Mouse (Mus musculus): ENCODE measurements at regions not wholly inside any gene's neighbourhood (a gene's known extent, or its start where the extent isn't known, plus 50 kb on each side); places are given as distances from the start of the nearest gene placed in this dataset.

DNA sequence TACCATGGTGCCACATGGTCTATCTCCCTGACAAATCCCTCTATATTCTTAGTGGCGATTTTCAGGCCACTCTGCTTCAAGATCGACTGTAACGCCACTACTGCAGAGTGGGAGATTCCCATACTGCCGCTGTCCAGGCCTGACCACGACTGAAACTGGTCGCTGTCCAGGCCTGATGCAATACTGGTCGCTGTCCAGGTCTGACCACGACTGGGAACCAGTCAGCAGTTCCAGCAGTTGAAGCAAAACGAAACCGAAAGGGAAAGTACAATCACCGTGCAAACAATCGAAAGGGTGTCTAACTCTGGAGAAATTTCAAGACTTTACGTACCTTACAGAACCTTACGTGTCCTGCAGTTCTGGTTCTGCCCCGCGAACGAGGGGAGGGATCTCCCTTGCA is 271.5 kb downstream of the Casp12 start:
- TF ChIP-seq POLR2A (IDR thresholded peaks at IDR 0.05; ENCODE audit: borderline replicate concordance, extremely low read depth, insufficient read depth, insufficient read length, poor library complexity, severe bottlenecking) (no peak), CTCF (IDR thresholded peaks at IDR 0.05; ENCODE audit: borderline replicate concordance, extremely low read depth, insufficient read depth, insufficient read length) (no peak)

All from brain, embryonic 14.5 days (tissue).